Mouse (Mus musculus): Measurements from ENCODE around the gene Nexn.

DNA sequence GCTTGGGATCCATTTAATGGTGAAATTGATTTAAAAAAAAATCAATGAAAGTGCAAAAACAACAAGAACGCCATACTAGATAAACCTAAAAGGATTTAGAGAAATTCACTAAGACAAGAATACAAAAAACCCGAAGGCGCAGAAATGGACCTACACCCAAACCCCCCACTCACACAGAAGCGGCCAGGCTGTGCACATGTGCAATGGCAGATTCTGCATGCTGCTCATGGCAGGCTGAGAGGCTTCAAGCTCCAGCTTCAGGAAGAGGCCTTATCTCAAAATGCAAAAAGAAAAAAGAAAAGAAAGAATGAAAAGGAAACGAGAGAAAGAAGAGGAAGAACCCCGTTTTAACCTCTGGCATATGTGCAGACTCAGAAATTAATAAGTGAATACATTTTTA lies 62.7 kb downstream of the Nexn start:
- TF ChIP-seq POLR2A (IDR thresholded peaks at IDR 0.05; ENCODE audit: extremely low read depth, insufficient read depth, low read length) (no peak), CTCF (IDR thresholded peaks at IDR 0.05; ENCODE audit: extremely low read depth, insufficient read depth, low read length) (no peak)
